Mouse (Mus musculus): ENCODE measurements around the gene Ltf.

Ltf gene

GRCm38 (mm10) chr9:111086995-111087606 is 68.0 kb downstream of the Ltf start:
- in situ Hi-C loops (cut with MboI, MseI) = no loop called here

- in situ Hi-C loops (cut with MboI, MseI) = no loop called here
Observed at GRCm38 (mm10) chr9:111087960-111088359, 68.9 kb downstream of the Ltf start.

- in situ Hi-C loops (cut with MboI, MseI) = no loop called here
Observed at GRCm38 (mm10) chr9:111088886-111089285, 69.8 kb downstream of the Ltf start.

Measured in regulatory T cell (primary cell).